Mouse (Mus musculus) MEL (cell line): ENCODE measurements around the gene 9430097D07Rik.

ENCODE experiments used
- CTCF ChIP-seq, 3 experiments: IDR thresholded peaks in 2 of 3; conservative IDR thresholded peaks in 1 of 3; 2 replicates each; pipeline ENCODE4 v1.5.1; 2011 to 2012; ENCODE audit warnings: low read length in 3 of 3, low read depth in 2 of 3, mild to moderate bottlenecking in 2 of 3, improper control_type of control experiment in 1 of 3, inconsistent platforms in 1 of 3, mixed read lengths in 1 of 3, moderate library complexity in 1 of 3; ENCODE audit not compliant: control insufficient read depth in 1 of 3, insufficient read depth in 1 of 3, poor library complexity in 1 of 3, severe bottlenecking in 1 of 3
- ELF1 ChIP-seq: IDR thresholded peaks from 2 replicates; pipeline ENCODE4 v1.6.1; 2014; ENCODE audit warnings: low read depth, mild to moderate bottlenecking, inconsistent platforms, low read length, improper control_type of control experiment, moderate library complexity
- MAZ ChIP-seq: IDR thresholded peaks from 2 replicates; pipeline ENCODE4 v1.6.1; 2012; ENCODE audit warnings: low read depth, mild to moderate bottlenecking, inconsistent platforms, low read length, improper control_type of control experiment
- MXI1 ChIP-seq: IDR thresholded peaks from 2 replicates; pipeline ENCODE4 v1.6.1; 2011; ENCODE audit warnings: mild to moderate bottlenecking, low read depth, low read length, improper control_type of control experiment
- POLR2AphosphoS2 ChIP-seq: IDR thresholded peaks from 2 replicates; pipeline ENCODE4 v1.6.1; 2011; ENCODE audit warnings: low read length, improper control_type of control experiment
- TAL1 ChIP-seq: IDR thresholded peaks from 2 replicates; pipeline ENCODE4 v1.6.1; 2012; ENCODE audit warnings: mild to moderate bottlenecking, inconsistent platforms, low read length, moderate library complexity, mixed read lengths
- UBTF ChIP-seq: IDR thresholded peaks from 2 replicates; pipeline ENCODE4 v1.6.1; 2012; ENCODE audit warnings: low read depth, mild to moderate bottlenecking, inconsistent platforms, low read length, improper control_type of control experiment, moderate library complexity, borderline replicate concordance; ENCODE audit not compliant: insufficient read depth
- USF1 ChIP-seq: IDR thresholded peaks from 2 replicates; pipeline ENCODE4 v1.6.1; 2014; ENCODE audit warnings: low read depth, mild to moderate bottlenecking, inconsistent platforms, low read length, improper control_type of control experiment, moderate library complexity

- TF ChIP-seq MXI1 (no peak), ELF1 (no peak), MAZ (no peak), USF1 (no peak), POLR2AphosphoS2 (no peak), TAL1 (no peak), CTCF (IDR thresholded peaks at IDR 0.05 in 2 of 3, conservative IDR thresholded peaks at IDR 0.05 in 1 of 3; ENCODE audit: control insufficient read depth in 1 of 3, insufficient read depth in 1 of 3, low read depth in 2 of 3, low read length in 3 of 3, poor library complexity in 1 of 3, severe bottlenecking in 1 of 3) (no peak), UBTF (no peak)
Measured at GRCm38 (mm10) chr2:32525816-32526215, 49.7 kb downstream of the 9430097D07Rik start.
